ENCODE assay signal across 8 mouse cellular contexts in the genomic region with DNA sequence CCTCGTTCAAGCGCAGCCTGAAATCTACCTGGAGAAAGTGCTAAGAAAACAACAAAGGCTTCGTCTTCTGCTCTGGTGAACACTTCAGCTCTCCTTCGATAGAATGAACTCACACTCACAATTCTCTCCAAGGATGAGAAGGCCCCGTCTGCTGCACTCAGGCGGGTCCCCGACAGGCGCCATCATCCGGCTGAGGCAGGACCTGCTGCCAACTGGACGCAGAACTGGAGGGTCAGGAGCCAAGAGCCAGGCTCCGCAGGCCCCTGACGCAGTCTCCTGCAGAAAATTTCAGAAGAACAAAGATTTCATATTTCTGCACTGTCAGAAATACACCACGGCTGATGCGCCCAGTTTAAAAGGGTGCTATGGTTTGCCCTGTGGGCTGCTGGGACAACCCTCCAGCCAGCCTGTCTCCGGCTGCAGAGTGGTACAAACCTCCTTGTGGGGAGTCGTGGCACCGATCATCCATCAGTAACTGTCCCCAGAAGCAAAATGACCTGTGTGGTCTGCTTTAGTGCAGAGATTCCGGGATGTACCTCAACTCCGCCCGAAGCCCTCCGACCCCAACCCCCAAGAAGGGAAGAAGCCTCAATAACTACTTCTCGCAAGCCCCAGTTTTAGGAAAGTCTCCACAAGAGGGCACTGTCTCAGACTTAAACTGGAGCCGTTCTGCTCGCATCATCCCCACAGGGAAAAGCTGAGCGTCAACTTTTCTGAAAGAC. TPM values are rescaled to one million over a fixed set of nuclear protein-coding genes. Genes with fewer than 3 reads are reported as not detected.
DNase-seq lines count a peak whose midpoint lies in the region; ATAC-seq and TF ChIP-seq lines count a peak whose summit lies in the region.

No protein-coding gene starts in this region.

- no peaks in the 10 kb centered on the region for H3K4me1 ChIP-seq in thymus, adult 2 months (replicated peaks; ENCODE audit: control insufficient read depth, insufficient read depth, low read length)
- H3K4me1 ChIP-seq in cortical plate, adult 2 months (ENCODE audit: control insufficient read depth, insufficient read depth, low read length): no peaks in the 10 kb centered on the region
- H3K4me1 ChIP-seq in heart, embryonic 12.5 days (replicated peaks): 0 out of 2 replicates have a peak, but pooled peaks cover 2% of the 10 kb centered on the region
- H3K4me1 ChIP-seq in kidney, embryonic 14.5 days (ENCODE audit: control insufficient read depth, insufficient read depth, low read length): 0 out of 2 replicates have a peak, but pooled peaks cover 1% of the 10 kb centered on the region
- H3K4me1 ChIP-seq in liver, embryonic 12.5 days: no peaks in the 10 kb centered on the region
- H3K4me1 ChIP-seq in neural tube, embryonic 12.5 days: no peaks in the 10 kb centered on the region

- no peaks in the 10 kb centered on the region for H3K27me3 ChIP-seq in thymus, adult 2 months (ENCODE audit: control insufficient read depth, insufficient read depth, low read length)
- peaks cover 17% of the 10 kb centered on the region for H3K27me3 ChIP-seq in heart, embryonic 12.5 days (replicated peaks)
- H3K27me3 ChIP-seq in kidney, embryonic 14.5 days (ENCODE audit: control insufficient read depth, insufficient read depth, low read length): 0 out of 2 replicates have a peak, but pooled peaks cover 3% of the 10 kb centered on the region
- H3K27me3 ChIP-seq in liver, embryonic 12.5 days (replicated peaks): peaks cover 59% of the 10 kb centered on the region
- 0 out of 2 replicates have a peak, but pooled peaks cover 3% of the 10 kb centered on the region for H3K27me3 ChIP-seq in neural tube, embryonic 12.5 days (replicated peaks)

- no peaks in the 10 kb centered on the region for H3K36me3 ChIP-seq in thymus, adult 2 months (ENCODE audit: control insufficient read depth, insufficient read depth, low read length)
- H3K36me3 ChIP-seq in heart, embryonic 12.5 days: no peaks in the 10 kb centered on the region
- no peaks in the 10 kb centered on the region for H3K36me3 ChIP-seq in kidney, embryonic 14.5 days (ENCODE audit: control insufficient read depth, insufficient read depth, low read length)
- H3K36me3 ChIP-seq in liver, embryonic 12.5 days: no peaks in the 10 kb centered on the region
- no peaks in the 10 kb centered on the region for H3K36me3 ChIP-seq in neural tube, embryonic 12.5 days

- TF ChIP-seq CTCF in thymus, adult 2 months (IDR thresholded peaks at IDR 0.05; ENCODE audit: borderline replicate concordance, control insufficient read depth, extremely low read depth, insufficient read depth, low read length, poor library complexity): 0 out of 2 replicates have a peak, but pooled peaks have one; percentile 24
- TF ChIP-seq CTCF in cortical plate, adult 2 months (IDR thresholded peaks at IDR 0.05; ENCODE audit: extremely low read depth, insufficient read depth, low read length): peak; percentile 64

- no peaks in the 10 kb centered on the region for H3K9me3 ChIP-seq in heart, embryonic 12.5 days (replicated peaks)
- no peaks in the 10 kb centered on the region for H3K9me3 ChIP-seq in kidney, embryonic 14.5 days (ENCODE audit: control insufficient read depth, low read length)
- H3K9me3 ChIP-seq in liver, embryonic 12.5 days (replicated peaks): no peaks in the 10 kb centered on the region
- H3K9me3 ChIP-seq in neural tube, embryonic 12.5 days: no peaks in the 10 kb centered on the region

- H3K4me3 ChIP-seq in thymus, adult 2 months (ENCODE audit: control insufficient read depth, insufficient read depth, low read length): no peak overlapping the region
- H3K4me3 ChIP-seq in cortical plate, adult 2 months (ENCODE audit: insufficient read depth, low read length): 0 out of 2 replicates have a peak overlapping the region, but pooled peaks have one; percentile 18
- H3K4me3 ChIP-seq in heart, embryonic 12.5 days: peak overlapping the region; percentile 31; the same call in 1 of the 2 replicates
- peak overlapping the region; percentile 9; the same call in 1 of the 2 replicates for H3K4me3 ChIP-seq in kidney, embryonic 14.5 days (ENCODE audit: low read length)
- no peak overlapping the region for H3K4me3 ChIP-seq in liver, embryonic 12.5 days
- peak overlapping the region; percentile 20 for H3K4me3 ChIP-seq in neural tube, embryonic 12.5 days

- ATAC-seq in heart, embryonic 12.5 days (ENCODE audit: insufficient number of reproducible peaks, low FRiP score): no peak
- peak; percentile 57; the same call in 1 of the 2 replicates for ATAC-seq in kidney, embryonic 14.5 days (ENCODE audit: low FRiP score, low TSS enrichment)
- ATAC-seq in liver, embryonic 12.5 days: no peak
- no peak for ATAC-seq in neural tube, embryonic 12.5 days (ENCODE audit: low FRiP score, low read depth)

- DNase-seq in thymus, adult 2 months: peak; percentile 23
- no peak for DNase-seq in thymus, adult 18-20 months
- no peak for DNase-seq in adipocyte (ENCODE audit: low spot score)

- no peak for TF ChIP-seq POLR2A in thymus, adult 2 months (IDR thresholded peaks at IDR 0.05; ENCODE audit: control insufficient read depth, extremely low read depth, insufficient read depth, low read length, poor library complexity)
- TF ChIP-seq POLR2A in cortical plate, adult 2 months (IDR thresholded peaks at IDR 0.05; ENCODE audit: extremely low read depth, insufficient read depth, low read length): no peak

- peak overlapping the region; percentile 64 for H3K4me2 ChIP-seq in heart, embryonic 12.5 days
- peak overlapping the region; percentile 40 for H3K4me2 ChIP-seq in kidney, embryonic 14.5 days (replicated peaks; ENCODE audit: low read depth, low read length)
- H3K4me2 ChIP-seq in liver, embryonic 12.5 days: peak overlapping the region; percentile 41
- H3K4me2 ChIP-seq in neural tube, embryonic 12.5 days (replicated peaks): peak overlapping the region; percentile 55

- WGBS in thymus, adult 2 months: 22% methylated on average over 25 of the region's 25 CpGs
- WGBS in heart, embryonic 12.5 days: 18% methylated on average over 25 of the region's 25 CpGs
- WGBS in kidney, embryonic 14.5 days: 18% methylated on average over 25 of the region's 25 CpGs
- WGBS in liver, embryonic 12.5 days (ENCODE audit: insufficient replicate concordance): 18% methylated on average over 25 of the region's 25 CpGs
- 14% methylated on average over 25 of the region's 25 CpGs for WGBS in neural tube, embryonic 12.5 days

- 0 out of 2 replicates have a peak overlapping the region, but pooled peaks have one; percentile 0 for H3K9ac ChIP-seq in heart, embryonic 12.5 days
- H3K9ac ChIP-seq in kidney, embryonic 14.5 days (ENCODE audit: low read depth, low read length): no peak overlapping the region
- H3K9ac ChIP-seq in liver, embryonic 12.5 days: no peak overlapping the region
- H3K9ac ChIP-seq in neural tube, embryonic 12.5 days: peak overlapping the region; percentile 29; the same call in 1 of the 2 replicates

- no peak overlapping the region for H3K27ac ChIP-seq in thymus, adult 2 months (ENCODE audit: control insufficient read depth, insufficient read depth, low read length)
- no peak overlapping the region for H3K27ac ChIP-seq in cortical plate, adult 2 months (ENCODE audit: insufficient read depth, low read length)
- H3K27ac ChIP-seq in heart, embryonic 12.5 days (ENCODE audit: poor library complexity, severe bottlenecking): no peak overlapping the region
- H3K27ac ChIP-seq in kidney, embryonic 14.5 days (ENCODE audit: low read depth, low read length): no peak overlapping the region
- H3K27ac ChIP-seq in liver, embryonic 12.5 days: no peak overlapping the region
- no peak overlapping the region for H3K27ac ChIP-seq in neural tube, embryonic 12.5 days

RNA-seq across cellular contexts. Expression of a gene that starts 10.2 kb away (rescaled TPM):
- polyA plus RNA-seq in thymus, adult 2 months (2012; rRNA removed): 3.1 and 3.5 TPM in 2 replicates
- 29.1 and 30.8 TPM in 2 replicates for polyA plus RNA-seq in cortical plate, adult 2 months (2012; rRNA removed)
- 10.7 and 13.4 TPM in 2 replicates for polyA plus RNA-seq in heart, embryonic 12.5 days (2016; fragmentation: Nextera tagmentation; extraction: Ambion mirVana)
- 9.8 and 11.2 TPM in 2 replicates for polyA plus RNA-seq in kidney, embryonic 14.5 days (2014; fragmentation: Nextera tagmentation; extraction: Ambion mirVana)
- 1.6 and 1.9 TPM in 2 replicates for polyA plus RNA-seq in liver, embryonic 12.5 days (2016; fragmentation: Nextera tagmentation; extraction: Ambion mirVana)
- polyA plus RNA-seq in neural tube, embryonic 12.5 days (2016; fragmentation: Nextera tagmentation; extraction: Ambion mirVana): 12.9 and 14.2 TPM in 2 replicates

Comparison
In these comparisons a context has a peak if more than half of its experiments do, and no peak if none do; other contexts are left out.
1. H3K4me3 ChIP-seq: peak in cortical plate, adult 2 months (single experiment), heart, embryonic 12.5 days (single experiment), kidney, embryonic 14.5 days (single experiment) and neural tube, embryonic 12.5 days (single experiment); none in thymus, adult 2 months (single experiment) and liver, embryonic 12.5 days (single experiment).
2. H3K9ac ChIP-seq: peak in heart, embryonic 12.5 days (single experiment) and neural tube, embryonic 12.5 days (single experiment); none in kidney, embryonic 14.5 days (single experiment) and liver, embryonic 12.5 days (single experiment).
3. Peak in every context shown above with its lines, with median percentiles within 50 percentile points of each other: H3K4me2 ChIP-seq.